Mouse (Mus musculus) heart, adult 2 months (tissue): Measurements from ENCODE around the gene Prdx6b.
A peak's percentile ranks its signal among the peaks of the same experiment; 100 is the strongest.

Experiments used
- CTCF ChIP-seq: fragments of 200-600 bp; IDR thresholded peaks from 2 replicates; pipeline ENCODE4 v1.8.1; 2022; ENCODE audit warnings: antibody characterized with exemption, mild to moderate bottlenecking, moderate library complexity
- EP300 ChIP-seq: fragments of 200-500 bp; IDR thresholded peaks from 2 replicates; pipeline ENCODE4 v1.6.1; 2011; ENCODE audit warnings: low read depth, low read length, control low read depth; ENCODE audit not compliant: insufficient read depth
- POLR2A ChIP-seq: fragments of 200-500 bp; IDR thresholded peaks from 2 replicates; pipeline ENCODE4 v1.6.1; 2011; ENCODE audit warnings: mild to moderate bottlenecking, low read depth, low read length, control low read depth; ENCODE audit not compliant: insufficient read depth

DNA sequence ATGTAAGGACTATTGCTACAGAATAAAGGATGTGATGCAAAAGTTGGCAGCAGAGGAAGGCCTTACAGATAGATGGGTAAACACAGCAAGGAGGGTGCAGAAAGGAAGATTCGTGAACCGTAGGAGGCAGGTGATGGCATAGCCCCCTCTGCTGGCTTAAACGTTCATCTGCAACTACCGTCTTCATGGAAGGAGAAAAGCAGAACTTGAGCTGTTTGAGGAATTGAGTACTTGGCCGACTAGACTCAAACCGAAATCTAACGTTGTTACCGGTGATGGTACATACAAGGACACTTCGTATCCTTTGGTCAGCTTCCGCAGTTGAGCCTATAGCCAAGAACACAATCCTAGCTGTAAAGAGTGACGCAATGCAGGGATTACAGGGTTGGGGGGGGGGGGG is 25.4 kb upstream of the Prdx6b start:
- TF ChIP-seq CTCF: peak; percentile 88
- TF ChIP-seq POLR2A: no peak
- 0 out of 2 replicates have a peak, but pooled peaks have one; percentile 45 for TF ChIP-seq EP300
